Mouse (Mus musculus) MEL (cell line): Measurements from ENCODE around the gene Morn1. TPM values are rescaled to one million over a fixed set of nuclear protein-coding genes. Genes with fewer than 3 reads are reported as not detected.

Source experiments
- DNase-seq: peaks from one replicate; pipeline ENCODE4 v3.0.0; 2011; ENCODE audit warnings: low read depth, low spot score
- H3K27ac ChIP-seq: 2 replicates; pipeline ENCODE4 v1.5.1; 2012; ENCODE audit warnings: low read depth, mild to moderate bottlenecking, control low read depth, low read length, moderate library complexity; ENCODE audit not compliant: control insufficient read depth
- H3K27me3 ChIP-seq, 2 experiments: fragments of 150-350 bp in 1 of 2; sonication (generic) in 1 of 2; 2 replicates each; pipeline ENCODE4 v1.6.1; 2012; ENCODE audit warnings: low read length in 2 of 2, mild to moderate bottlenecking in 2 of 2, improper control_type of control experiment in 1 of 2, moderate library complexity in 1 of 2; ENCODE audit not compliant: insufficient read depth in 2 of 2, control insufficient read depth in 1 of 2
- H3K36me3 ChIP-seq, 2 experiments: 2 replicates each; pipeline ENCODE4 v1.6.1; 2012 to 2014; ENCODE audit warnings: low read length in 2 of 2, improper control_type of control experiment in 1 of 2, inconsistent platforms in 1 of 2, mild to moderate bottlenecking in 1 of 2; ENCODE audit not compliant: insufficient read depth in 2 of 2, control insufficient read depth in 1 of 2
- H3K4me1 ChIP-seq, 2 experiments: fragments of 150-350 bp in 1 of 2; sonication (generic) in 1 of 2; 2 replicates each; pipeline ENCODE4 v1.6.1; 2012; ENCODE audit warnings: low read length in 2 of 2, improper control_type of control experiment in 1 of 2, mild to moderate bottlenecking in 1 of 2; ENCODE audit not compliant: insufficient read depth in 2 of 2, control insufficient read depth in 1 of 2
- H3K4me3 ChIP-seq, 2 experiments: fragments of 150-350 bp in 1 of 2; sonication (generic) in 1 of 2; 2 replicates each; pipeline ENCODE4 v1.5.1; 2012; ENCODE audit warnings: low read depth in 2 of 2, low read length in 2 of 2, mild to moderate bottlenecking in 2 of 2, moderate library complexity in 2 of 2, control low read depth in 1 of 2, improper control_type of control experiment in 1 of 2; ENCODE audit not compliant: control insufficient read depth in 1 of 2, insufficient read depth in 1 of 2
- H3K79me2 ChIP-seq: 2 replicates; pipeline ENCODE4 v1.6.1; 2012; ENCODE audit warnings: mild to moderate bottlenecking, low read length, moderate library complexity; ENCODE audit not compliant: control insufficient read depth, poor library complexity, insufficient read depth
- H3K9ac ChIP-seq: 2 replicates; pipeline ENCODE4 v1.6.1; 2012; ENCODE audit warnings: low read depth, mild to moderate bottlenecking, control low read depth, low read length, moderate library complexity; ENCODE audit not compliant: control insufficient read depth, poor library complexity, severe bottlenecking
- H3K9me3 ChIP-seq: fragments of 150-350 bp; sonication (generic); replicated peaks from 2 replicates; pipeline ENCODE4 v1.6.1; 2012; ENCODE audit warnings: mild to moderate bottlenecking, low read length, improper control_type of control experiment, moderate library complexity; ENCODE audit not compliant: insufficient read depth
- BHLHE40 ChIP-seq: IDR thresholded peaks from 2 replicates; pipeline ENCODE4 v1.6.1; 2012; ENCODE audit warnings: low read depth, mild to moderate bottlenecking, inconsistent platforms, low read length, improper control_type of control experiment, borderline replicate concordance
- CHD1 ChIP-seq: IDR thresholded peaks from 2 replicates; pipeline ENCODE4 v1.6.1; 2012; ENCODE audit warnings: low read depth, mild to moderate bottlenecking, inconsistent platforms, low read length, improper control_type of control experiment
- CHD2 ChIP-seq: IDR thresholded peaks from 2 replicates; pipeline ENCODE4 v1.6.1; 2011; ENCODE audit warnings: low read length, improper control_type of control experiment
- CTCF ChIP-seq, 3 experiments: IDR thresholded peaks in 2 of 3; conservative IDR thresholded peaks in 1 of 3; 2 replicates each; pipeline ENCODE4 v1.5.1; 2011 to 2012; ENCODE audit warnings: low read length in 3 of 3, low read depth in 2 of 3, mild to moderate bottlenecking in 2 of 3, improper control_type of control experiment in 1 of 3, inconsistent platforms in 1 of 3, mixed read lengths in 1 of 3, moderate library complexity in 1 of 3; ENCODE audit not compliant: control insufficient read depth in 1 of 3, insufficient read depth in 1 of 3, poor library complexity in 1 of 3, severe bottlenecking in 1 of 3
- E2F4 ChIP-seq: IDR thresholded peaks from 2 replicates; pipeline ENCODE4 v1.6.1; 2011; ENCODE audit warnings: low read depth, low read length, improper control_type of control experiment, borderline replicate concordance
- ELF1 ChIP-seq: IDR thresholded peaks from 2 replicates; pipeline ENCODE4 v1.6.1; 2014; ENCODE audit warnings: low read depth, mild to moderate bottlenecking, inconsistent platforms, low read length, improper control_type of control experiment, moderate library complexity
- ETS1 ChIP-seq: IDR thresholded peaks from 2 replicates; pipeline ENCODE4 v1.6.1; 2012; ENCODE audit warnings: low read depth, mild to moderate bottlenecking, inconsistent platforms, low read length, improper control_type of control experiment, moderate library complexity
- GABPA ChIP-seq: IDR thresholded peaks from 2 replicates; pipeline ENCODE4 v1.6.1; 2012; ENCODE audit warnings: low read depth, mild to moderate bottlenecking, inconsistent platforms, low read length, improper control_type of control experiment, moderate library complexity
- GATA1 ChIP-seq: IDR thresholded peaks from 2 replicates; pipeline ENCODE4 v1.6.1; 2011; ENCODE audit warnings: low read depth, low read length, improper control_type of control experiment
- JUND ChIP-seq: IDR thresholded peaks from 2 replicates; pipeline ENCODE4 v1.6.1; 2011; ENCODE audit warnings: low read depth, mild to moderate bottlenecking, improper control_type of control experiment, low read length
- MAFK ChIP-seq: IDR thresholded peaks from 2 replicates; pipeline ENCODE4 v1.6.1; 2011; ENCODE audit warnings: low read depth, mild to moderate bottlenecking, low read length, improper control_type of control experiment, borderline replicate concordance
- MAZ ChIP-seq: IDR thresholded peaks from 2 replicates; pipeline ENCODE4 v1.6.1; 2012; ENCODE audit warnings: low read depth, mild to moderate bottlenecking, inconsistent platforms, low read length, improper control_type of control experiment
- MEF2A ChIP-seq: IDR thresholded peaks from 2 replicates; pipeline ENCODE4 v1.6.1; 2014; ENCODE audit warnings: low read depth, mild to moderate bottlenecking, inconsistent platforms, low read length, improper control_type of control experiment; ENCODE audit not compliant: poor library complexity, insufficient replicate concordance, severe bottlenecking; ENCODE audit errors: extremely low read depth
- MXI1 ChIP-seq: IDR thresholded peaks from 2 replicates; pipeline ENCODE4 v1.6.1; 2011; ENCODE audit warnings: mild to moderate bottlenecking, low read depth, low read length, improper control_type of control experiment
- MYB ChIP-seq: IDR thresholded peaks from 2 replicates; pipeline ENCODE4 v1.6.1; 2011; ENCODE audit warnings: mild to moderate bottlenecking, low read depth, low read length, improper control_type of control experiment
- MYC ChIP-seq: IDR thresholded peaks from 2 replicates; pipeline ENCODE4 v1.6.1; 2011; ENCODE audit warnings: low read depth, mild to moderate bottlenecking, low read length, improper control_type of control experiment, moderate library complexity
- NELFE ChIP-seq: IDR thresholded peaks from 2 replicates; pipeline ENCODE4 v1.6.1; 2011; ENCODE audit warnings: low read depth, low read length, improper control_type of control experiment
- NRF1 ChIP-seq: IDR thresholded peaks from 2 replicates; pipeline ENCODE4 v1.6.1; 2014; ENCODE audit warnings: low read depth, mild to moderate bottlenecking, inconsistent platforms, low read length, improper control_type of control experiment, moderate library complexity; ENCODE audit not compliant: poor library complexity, insufficient read depth, severe bottlenecking
- RAD21 ChIP-seq: IDR thresholded peaks from 2 replicates; pipeline ENCODE4 v1.6.1; 2011; ENCODE audit warnings: mild to moderate bottlenecking, low read depth, low read length, improper control_type of control experiment
- SIN3A ChIP-seq: IDR thresholded peaks from 2 replicates; pipeline ENCODE4 v1.6.1; 2012; ENCODE audit warnings: low read length, improper control_type of control experiment, inconsistent platforms
- SMC3 ChIP-seq: IDR thresholded peaks from 2 replicates; pipeline ENCODE4 v1.6.1; 2011; ENCODE audit warnings: low read depth, low read length, improper control_type of control experiment
- TAL1 ChIP-seq: IDR thresholded peaks from 2 replicates; pipeline ENCODE4 v1.6.1; 2012; ENCODE audit warnings: mild to moderate bottlenecking, inconsistent platforms, low read length, moderate library complexity, mixed read lengths
- TBP ChIP-seq: IDR thresholded peaks from 2 replicates; pipeline ENCODE4 v1.8.0; 2011; ENCODE audit warnings: low read depth, low read length, improper control_type of control experiment
- TCF12 ChIP-seq: IDR thresholded peaks from 2 replicates; pipeline ENCODE4 v1.6.1; 2014; ENCODE audit warnings: low read depth, mild to moderate bottlenecking, inconsistent platforms, low read length, improper control_type of control experiment, moderate library complexity
- UBTF ChIP-seq: IDR thresholded peaks from 2 replicates; pipeline ENCODE4 v1.6.1; 2012; ENCODE audit warnings: low read depth, mild to moderate bottlenecking, inconsistent platforms, low read length, improper control_type of control experiment, moderate library complexity, borderline replicate concordance; ENCODE audit not compliant: insufficient read depth
- USF2 ChIP-seq, 2 experiments: IDR thresholded peaks; 2 replicates each; pipeline ENCODE4 v1.6.1; 2011 to 2012; ENCODE audit warnings: improper control_type of control experiment in 2 of 2, low read length in 2 of 2, borderline replicate concordance in 1 of 2, inconsistent platforms in 1 of 2, low read depth in 1 of 2, mild to moderate bottlenecking in 1 of 2; ENCODE audit not compliant: insufficient read depth in 1 of 2
- ZKSCAN1 ChIP-seq: IDR thresholded peaks from 2 replicates; pipeline ENCODE4 v1.6.1; 2012; ENCODE audit warnings: low read depth, mild to moderate bottlenecking, inconsistent platforms, low read length, improper control_type of control experiment, moderate library complexity
- polyA plus RNA-seq, 2 experiments: library from polyadenylated mRNA; stranded (reverse) in 1 of 2; unstranded in 1 of 2; fragments of >175 nt in 1 of 2; fragments of >200 nt in 1 of 2; gene quantifications; 2 replicates each; pipeline versions ENCODE4 v1.2.1 to v1.2.4; 2012; ENCODE audit warnings: low replicate concordance in 2 of 2, low read depth in 1 of 2; ENCODE audit not compliant: insufficient read length in 2 of 2, insufficient read depth in 1 of 2, missing spikeins in 1 of 2
- total RNA-seq: library from RNA; depleted of rRNA; stranded (reverse); fragments of 300-350 nt; gene quantifications from 2 replicates; pipeline ENCODE4 v1.2.3, GENCODE M21; 2012

Gene Morn1
- total and polyA plus RNA-seq, 3 experiments, result 4.1 to 4.4 TPM; not detected in 1

DNA sequence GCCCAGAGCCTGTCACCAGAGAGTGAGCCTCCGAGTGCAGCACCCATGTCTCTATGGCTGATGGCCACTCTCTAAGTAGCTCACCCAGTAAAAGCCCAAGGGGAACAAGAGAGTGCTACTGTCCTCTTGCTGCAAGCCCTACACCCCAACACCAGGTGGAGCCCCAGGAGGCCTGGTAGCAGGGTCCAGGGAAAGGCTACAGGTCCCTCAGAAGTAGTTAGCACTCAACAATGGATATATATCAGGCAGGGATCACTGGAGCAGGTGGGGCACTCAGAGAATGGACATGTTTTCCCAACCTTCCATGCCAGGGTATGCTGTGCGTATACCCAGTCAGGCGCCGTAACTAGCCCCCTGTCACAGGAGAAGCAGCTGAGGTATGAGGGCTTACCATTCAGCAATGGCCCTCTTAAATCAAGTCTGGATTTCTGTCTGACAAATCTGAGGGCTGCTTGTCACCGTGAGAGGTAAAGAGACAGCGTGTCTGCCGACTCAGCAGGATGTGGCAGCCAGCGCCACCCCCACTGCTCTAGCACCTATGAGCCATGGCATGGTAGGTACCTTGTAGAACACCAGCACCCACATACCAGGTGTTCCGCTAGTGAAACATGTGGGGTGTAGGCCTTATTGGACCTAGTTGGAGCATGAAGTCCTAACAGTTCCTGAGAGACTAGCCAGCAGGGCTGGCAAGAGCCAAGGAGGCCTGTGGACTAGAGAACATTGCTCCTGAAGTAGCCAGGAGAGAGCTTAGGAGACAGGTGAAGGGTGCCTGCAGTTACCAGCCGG, 42.9 kb downstream of the Morn1 start:
- no peak overlapping the region for H3K4me3 ChIP-seq
- TF ChIP-seq RAD21 (peak; percentile 19), ETS1 (no peak), SMC3 (peak; percentile 60), CTCF (IDR thresholded peaks at IDR 0.05 in 2 of 3, conservative IDR thresholded peaks at IDR 0.05 in 1 of 3; ENCODE audit: control insufficient read depth in 1 of 3, insufficient read depth in 1 of 3, low read depth in 2 of 3, low read length in 3 of 3, poor library complexity in 1 of 3, severe bottlenecking in 1 of 3) (peak; percentile 27 to 39 (median 39))
- TF ChIP-seq, all 39 proteins: peak for 3
- peaks cover 0 to 8% of the 10 kb centered on the region in 2 experiments; a peak in 2 of 4 replicates for H3K36me3 ChIP-seq
- peaks cover 5 to 11% of the 10 kb centered on the region in 2 experiments; a peak in 3 of 4 replicates for H3K4me1 ChIP-seq
- H3K79me2 ChIP-seq, result no peaks in the 10 kb centered on the region
- no peak overlapping the region for H3K9ac ChIP-seq
- no peaks in the 10 kb centered on the region for H3K9me3 ChIP-seq
- H3K27ac ChIP-seq, result no peak overlapping the region
- no peaks in the 10 kb centered on the region for H3K27me3 ChIP-seq
- DNase-seq, result no peak

DNA sequence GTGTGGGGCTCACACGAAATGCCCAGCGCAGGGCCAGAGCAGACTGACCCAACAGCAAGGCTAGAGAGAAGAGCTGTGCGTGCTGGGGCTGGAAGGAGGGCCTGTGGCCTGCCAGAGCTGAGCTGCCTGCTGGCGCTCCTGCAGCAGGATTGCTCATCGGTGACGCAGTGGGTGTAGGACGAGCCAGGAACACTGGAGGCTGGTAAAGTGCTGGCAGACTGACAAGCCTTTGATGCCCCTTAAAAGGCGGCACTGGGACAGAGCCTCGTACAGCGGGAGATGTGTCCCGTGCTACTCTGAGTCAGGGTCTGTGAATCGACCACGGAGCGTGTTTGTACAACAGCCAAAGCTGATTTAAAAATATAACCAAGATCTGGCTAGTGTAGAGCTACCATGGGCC, 43.6 kb downstream of the Morn1 start:
- no peak for DNase-seq
- Histone ChIP-seq H3K36me3 (peaks cover 0 to 2% of the 10 kb centered on the region in 2 experiments; a peak in 2 of 4 replicates), H3K4me1 (peaks cover under 1 to 5% of the 10 kb centered on the region in 2 experiments; a peak in 3 of 4 replicates)

GRCm38 (mm10) chr4:155130616-155131015, 44.2 kb downstream of the Morn1 start:
- Histone ChIP-seq H3K27ac (no peak overlapping the region), H3K27me3 (no peaks in the 10 kb centered on the region), H3K36me3 (no peaks in the 10 kb centered on the region), H3K79me2 (no peaks in the 10 kb centered on the region), H3K9ac (no peak overlapping the region), H3K4me3 (no peak overlapping the region), H3K4me1 (no peaks in the 10 kb centered on the region), H3K9me3 (no peaks in the 10 kb centered on the region)
- TF ChIP-seq CHD2 (no peak), ELF1 (no peak), UBTF (no peak), GABPA (no peak), MAZ (no peak), BHLHE40 (no peak), ZKSCAN1 (no peak), GATA1 (no peak), MYC (no peak), NELFE (no peak), NRF1 (no peak), JUND (no peak), CHD1 (no peak)
- no peak for DNase-seq

More for the DNA sequence above, 43.6 kb downstream of the Morn1 start:
- no peak for TF ChIP-seq ETS1
- no peak for TF ChIP-seq RAD21
- TF ChIP-seq TAL1, result no peak
- TF ChIP-seq GATA1, result no peak
- no peak for TF ChIP-seq MEF2A
- no peak for TF ChIP-seq TBP
- no peak for TF ChIP-seq E2F4
- no peak for TF ChIP-seq SMC3
- TF ChIP-seq MXI1, result no peak
- TF ChIP-seq CTCF (IDR thresholded peaks at IDR 0.05 in 2 of 3, conservative IDR thresholded peaks at IDR 0.05 in 1 of 3; ENCODE audit: control insufficient read depth in 1 of 3, insufficient read depth in 1 of 3, low read depth in 2 of 3, low read length in 3 of 3, poor library complexity in 1 of 3, severe bottlenecking in 1 of 3), result no peak
- no peak for TF ChIP-seq MAFK
- no peak for TF ChIP-seq CHD2
- no peak for TF ChIP-seq MYB
- no peak for TF ChIP-seq TCF12
- TF ChIP-seq SIN3A, result no peak
- TF ChIP-seq USF2 (IDR thresholded peaks at IDR 0.05; ENCODE audit: borderline replicate concordance in 1 of 2, insufficient read depth in 1 of 2, low read depth in 1 of 2, low read length in 2 of 2), result no peak
- TF ChIP-seq NRF1, result no peak
- no peak for TF ChIP-seq CHD1
- Histone ChIP-seq H3K79me2 (no peaks in the 10 kb centered on the region), H3K27ac (no peak overlapping the region), H3K4me3 (no peak overlapping the region), H3K9me3 (no peaks in the 10 kb centered on the region), H3K27me3 (no peaks in the 10 kb centered on the region), H3K9ac (no peak overlapping the region)
